ENCODE assay signal across 8 mouse cellular contexts in the genomic region with DNA sequence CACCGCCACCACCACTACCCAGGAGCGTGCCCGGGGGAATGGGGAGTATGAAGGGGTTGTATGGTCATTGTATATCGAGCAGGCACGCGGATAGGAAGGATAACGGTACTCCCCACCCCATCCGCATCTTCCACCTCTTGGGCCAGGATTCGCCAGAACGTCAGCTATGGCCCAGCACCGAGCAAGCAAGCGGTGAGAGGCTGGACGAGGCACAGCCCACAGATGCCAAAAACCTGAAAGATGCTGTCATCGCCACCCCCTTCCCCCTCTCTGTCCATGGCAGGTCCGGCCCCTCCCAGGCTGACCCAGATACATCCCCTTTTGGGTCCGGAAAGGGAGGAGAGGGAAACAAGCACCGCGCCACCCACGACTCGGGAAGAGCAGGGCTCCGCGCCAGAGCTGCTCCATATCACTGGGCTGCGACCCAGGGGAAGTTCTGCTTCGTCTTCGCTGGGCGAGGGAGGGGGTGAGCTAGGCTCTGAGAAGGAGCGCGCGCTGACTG. TPM values are rescaled to one million over a fixed set of nuclear protein-coding genes. Genes with fewer than 3 reads are reported as not detected.
DNase-seq lines count a peak whose midpoint lies in the region; ATAC-seq and TF ChIP-seq lines count a peak whose summit lies in the region.

No protein-coding gene starts in this region.

- H3K9ac ChIP-seq in ES-Bruce4 (ENCODE audit: low read depth, poor library complexity, severe bottlenecking), result no peak overlapping the region
- H3K9ac ChIP-seq in intestine, embryonic 14.5 days (ENCODE audit: low read length), result peak overlapping the region; percentile 17; the same call in 1 of the 2 replicates
- peak overlapping the region; percentile 45 for H3K9ac ChIP-seq in limb, embryonic 13.5 days
- H3K9ac ChIP-seq in midbrain, embryonic 11.5 days (ENCODE audit: low read length), result peak overlapping the region; percentile 1; the same call in 1 of the 2 replicates

- no peaks in the 10 kb centered on the region for H3K4me1 ChIP-seq in ES-Bruce4 (ENCODE audit: control insufficient read depth, insufficient read depth, low read length)
- H3K4me1 ChIP-seq in intestine, embryonic 14.5 days (replicated peaks; ENCODE audit: control insufficient read depth, insufficient read depth, low read length), result peaks cover 15% of the 10 kb centered on the region; the same call in 1 of the 2 replicates
- peaks cover 15% of the 10 kb centered on the region for H3K4me1 ChIP-seq in limb, embryonic 13.5 days
- peaks cover 10% of the 10 kb centered on the region for H3K4me1 ChIP-seq in midbrain, embryonic 11.5 days (ENCODE audit: control insufficient read depth, insufficient read depth, low read length)

- peak overlapping the region; percentile 25 for H3K4me3 ChIP-seq in ES-Bruce4 (ENCODE audit: low read depth, low read length)
- H3K4me3 ChIP-seq in intestine, embryonic 14.5 days (ENCODE audit: low read depth, low read length), result peak overlapping the region; percentile 42
- H3K4me3 ChIP-seq in limb, embryonic 13.5 days, result peak overlapping the region; percentile 60
- H3K4me3 ChIP-seq in midbrain, embryonic 11.5 days (ENCODE audit: low read depth, low read length), result peak overlapping the region; percentile 45

- H3K9me3 ChIP-seq in ES-Bruce4 (replicated peaks; ENCODE audit: control insufficient read depth, insufficient read depth, low read length, poor library complexity, severe bottlenecking), result no peaks in the 10 kb centered on the region
- H3K9me3 ChIP-seq in intestine, embryonic 14.5 days (ENCODE audit: control insufficient read depth, low read length), result no peaks in the 10 kb centered on the region
- no peaks in the 10 kb centered on the region for H3K9me3 ChIP-seq in limb, embryonic 13.5 days
- no peaks in the 10 kb centered on the region for H3K9me3 ChIP-seq in midbrain, embryonic 11.5 days (ENCODE audit: control insufficient read depth, low read length)

- H3K27ac ChIP-seq in ES-Bruce4 (ENCODE audit: insufficient read depth, low read length), result no peak overlapping the region
- no peak overlapping the region for H3K27ac ChIP-seq in intestine, embryonic 14.5 days (ENCODE audit: low read depth)
- H3K27ac ChIP-seq in limb, embryonic 13.5 days, result no peak overlapping the region
- H3K27ac ChIP-seq in midbrain, embryonic 11.5 days (ENCODE audit: low read depth, low read length), result no peak overlapping the region

- peak overlapping the region; percentile 76 for H3K4me2 ChIP-seq in intestine, embryonic 14.5 days (ENCODE audit: low read length)
- H3K4me2 ChIP-seq in limb, embryonic 13.5 days (replicated peaks), result peak overlapping the region; percentile 97
- H3K4me2 ChIP-seq in midbrain, embryonic 11.5 days, result peak overlapping the region; percentile 80

- peak; percentile 71 for DNase-seq in intestine, embryonic 14.5 days (ENCODE audit: low spot score)
- DNase-seq in midbrain, embryonic 11.5 days (ENCODE audit: low spot score, missing footprints), result peak; percentile 92
- DNase-seq in skeletal muscle tissue, adult 2 months (ENCODE audit: low read depth, low spot score), result peak; percentile 45
- no peak for DNase-seq in thymus, adult 18-20 months

- whole genome bisulfite sequencing in intestine, embryonic 14.5 days, result 1% methylated on average over 28 of the region's 29 CpGs
- 2% methylated on average over 29 of the region's 29 CpGs for WGBS in limb, embryonic 13.5 days
- 1% methylated on average over 29 of the region's 29 CpGs for WGBS in midbrain, embryonic 11.5 days

- peaks cover 15% of the 10 kb centered on the region for H3K27me3 ChIP-seq in ES-Bruce4 (ENCODE audit: control insufficient read depth, insufficient read depth, low read length, poor library complexity, severe bottlenecking)
- peaks cover 49% of the 10 kb centered on the region for H3K27me3 ChIP-seq in intestine, embryonic 14.5 days (replicated peaks; ENCODE audit: control insufficient read depth, insufficient read depth, low read length)
- peaks cover 53% of the 10 kb centered on the region for H3K27me3 ChIP-seq in limb, embryonic 13.5 days
- H3K27me3 ChIP-seq in midbrain, embryonic 11.5 days (ENCODE audit: control insufficient read depth, insufficient read depth, low read length), result peaks cover 36% of the 10 kb centered on the region

- no peak for TF ChIP-seq EP300 in ES-Bruce4 (IDR thresholded peaks at IDR 0.05; ENCODE audit: insufficient read depth, low read depth, low read length)

- no peak for TF ChIP-seq POLR2A in ES-Bruce4 (IDR thresholded peaks at IDR 0.05; ENCODE audit: insufficient read depth, low read length)

- no peak for TF ChIP-seq CTCF in ES-Bruce4 (IDR thresholded peaks at IDR 0.05; ENCODE audit: low read depth, low read length)

- H3K36me3 ChIP-seq in ES-Bruce4 (ENCODE audit: control insufficient read depth, insufficient read depth, low read length, poor library complexity, severe bottlenecking), result no peaks in the 10 kb centered on the region
- no peaks in the 10 kb centered on the region for H3K36me3 ChIP-seq in intestine, embryonic 14.5 days (ENCODE audit: control insufficient read depth, insufficient read depth, low read length)
- H3K36me3 ChIP-seq in limb, embryonic 13.5 days, result no peaks in the 10 kb centered on the region
- no peaks in the 10 kb centered on the region for H3K36me3 ChIP-seq in midbrain, embryonic 11.5 days (ENCODE audit: control insufficient read depth, insufficient read depth, low read length)

- ATAC-seq in common myeloid progenitor, adult 5-6 weeks (replicated peaks; ENCODE audit: low read depth, poor library complexity, severe bottlenecking), result peak; percentile 75
- peak; percentile 79 for ATAC-seq in granulocyte monocyte progenitor cell, adult 5-6 weeks (replicated peaks; ENCODE audit: poor library complexity, severe bottlenecking)
- peak; percentile 80 for ATAC-seq in intestine, embryonic 14.5 days (replicated peaks; ENCODE audit: low FRiP score, low TSS enrichment, low read depth)
- peak; percentile 31; the same call in 1 of the 2 replicates for ATAC-seq in limb, embryonic 13.5 days (ENCODE audit: low FRiP score, low read depth)
- ATAC-seq in midbrain, embryonic 11.5 days (ENCODE audit: low FRiP score), result peak; percentile 51

RNA-seq across cellular contexts. Expression of gene Wnt2, which starts 1.2 kb away (rescaled TPM):
- polyA plus RNA-seq in ES-Bruce4 (2011; ENCODE audit: insufficient read depth, insufficient read length, low read depth, missing spikeins), result not detected in 2 replicates
- total RNA-seq in common myeloid progenitor, adult 5-6 weeks (2017), result not detected in 2 replicates
- not detected in 2 replicates for total RNA-seq in granulocyte monocyte progenitor cell, adult 5-6 weeks (2014; fragmentation: Nextera tagmentation)
- not detected in 2 replicates for total RNA-seq in granulocyte monocyte progenitor cell, adult 5-6 weeks (2017)
- polyA plus RNA-seq in intestine, embryonic 14.5 days (2014; fragmentation: Nextera tagmentation; extraction: Ambion mirVana), result 0.35 and 0.66 TPM in 2 replicates
- polyA plus RNA-seq in limb, embryonic 13.5 days (2015; fragmentation: Nextera tagmentation; extraction: Ambion mirVana), result 4.5 and 4.6 TPM in 2 replicates
- 0.41 TPM in 2 replicates for polyA plus RNA-seq in midbrain, embryonic 11.5 days (2014; fragmentation: Nextera tagmentation; extraction: Ambion mirVana)

Comparison
In these comparisons a context has a peak if more than half of its experiments do, and no peak if none do; other contexts are left out.
1. DNase-seq: peak in intestine, embryonic 14.5 days (single experiment), midbrain, embryonic 11.5 days (single experiment) and skeletal muscle tissue, adult 2 months (single experiment); none in thymus, adult 18-20 months (0 of 2).
2. Peak in every context shown above with its lines, with median percentiles within 50 percentile points of each other: H3K4me3 ChIP-seq, ATAC-seq and H3K4me2 ChIP-seq.